Mouse (Mus musculus) bone marrow macrophage, adult 2 months (primary cell): ENCODE data around the gene Gm42715. TPM values are rescaled to one million over a fixed set of nuclear protein-coding genes. Genes with fewer than 3 reads are reported as not detected.

Experiments used
- H3K27ac ChIP-seq: 2 replicates; pipeline ENCODE4 v1.5.1; 2012; ENCODE audit warnings: low read depth, low read length; ENCODE audit not compliant: insufficient read depth
- H3K4me1 ChIP-seq: 2 replicates; pipeline ENCODE4 v1.6.1; 2012; ENCODE audit warnings: low read length; ENCODE audit not compliant: control insufficient read depth, insufficient read depth
- H3K4me3 ChIP-seq: 2 replicates; pipeline ENCODE4 v1.5.1; 2012; ENCODE audit warnings: mild to moderate bottlenecking, low read length, moderate library complexity; ENCODE audit not compliant: insufficient read depth
- CTCF ChIP-seq: IDR thresholded peaks from 2 replicates; pipeline ENCODE4 v1.5.1; 2012; ENCODE audit warnings: low read depth, mild to moderate bottlenecking, low read length, moderate library complexity
- POLR2A ChIP-seq: IDR thresholded peaks from 2 replicates; pipeline ENCODE4 v1.6.1; 2012; ENCODE audit warnings: mild to moderate bottlenecking, low read depth, low read length, borderline replicate concordance
- polyA plus RNA-seq: library from polyadenylated mRNA; stranded (reverse); fragments of >200 nt; gene quantifications from 2 replicates; pipeline ENCODE4 v1.2.4, GENCODE M21; 2012; ENCODE audit not compliant: missing spikeins, insufficient read depth, insufficient read length

Gm42715 gene
- polyA plus RNA-seq, 1 experiment, result 6.2 TPM

GRCm38 (mm10) chr7:127541671-127542070 is 22.3 kb downstream of the Gm42715 start:
- TF ChIP-seq POLR2A (no peak), CTCF (no peak)
- Histone ChIP-seq H3K4me3 (no peak overlapping the region), H3K27ac (no peak overlapping the region), H3K4me1 (no peaks in the 10 kb centered on the region)

- Histone ChIP-seq H3K4me1 (no peaks in the 10 kb centered on the region), H3K4me3 (no peak overlapping the region), H3K27ac (no peak overlapping the region)
- TF ChIP-seq POLR2A, result no peak
- no peak for TF ChIP-seq CTCF
Measured at GRCm38 (mm10) chr7:127549116-127549835, 29.9 kb downstream of the Gm42715 start.

DNA sequence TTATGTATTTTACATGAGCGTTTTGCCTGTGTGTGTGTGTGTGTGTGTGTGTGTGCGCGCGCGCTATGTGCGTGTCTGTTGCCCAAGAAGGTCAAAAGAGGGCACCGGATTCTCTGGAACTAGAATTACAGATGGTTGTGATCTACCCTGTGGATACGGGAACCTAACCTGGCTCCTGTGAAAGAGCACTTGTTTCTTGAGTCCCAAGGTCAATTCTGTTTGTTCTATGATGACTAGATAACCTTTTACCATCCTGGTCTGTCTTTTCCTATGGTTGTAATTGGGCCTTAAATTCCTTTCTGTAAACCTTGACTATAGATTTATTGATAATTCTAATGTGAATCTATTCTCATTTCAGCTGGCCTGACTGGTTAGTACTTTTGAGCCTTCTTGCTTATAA is 32.2 kb downstream of the Gm42715 start:
- TF ChIP-seq CTCF, result no peak
- no peak for TF ChIP-seq POLR2A
- no peaks in the 10 kb centered on the region for H3K4me1 ChIP-seq
- H3K27ac ChIP-seq, result no peak overlapping the region
- H3K4me3 ChIP-seq, result no peak overlapping the region

DNA sequence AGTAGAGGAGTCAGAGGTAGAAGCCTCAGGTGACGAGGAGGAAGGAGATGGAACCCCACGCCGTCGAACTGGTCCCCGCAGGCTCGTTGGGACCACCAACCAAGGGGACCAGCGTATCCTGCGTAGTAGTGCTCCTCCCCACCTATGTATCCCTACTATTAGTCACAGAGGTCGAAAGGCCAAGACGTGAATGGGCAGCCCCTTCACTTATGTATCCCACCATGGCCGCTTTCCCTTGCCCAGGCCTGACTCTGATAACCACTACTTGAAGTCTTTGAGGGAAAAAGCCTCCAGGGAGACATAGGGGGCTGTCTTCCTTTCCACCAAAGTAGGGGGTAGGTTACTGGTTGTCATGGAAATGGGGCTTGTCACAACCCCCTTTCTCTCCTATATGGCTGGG is 41.2 kb downstream of the Gm42715 start:
- Histone ChIP-seq H3K4me3 (no peak overlapping the region), H3K4me1 (peaks cover 5% of the 10 kb centered on the region; the same call in 1 of the 2 replicates), H3K27ac (no peak overlapping the region)
- TF ChIP-seq CTCF, result no peak
- TF ChIP-seq POLR2A, result no peak

GRCm38 (mm10) chr7:127561340-127561858 is 42.0 kb downstream of the Gm42715 start, which contains the start of gene Tmem265:
TSS of gene Tmem265 (plus strand) at chr7:127561390.
- H3K4me1 ChIP-seq, result peaks cover 5% of the 10 kb centered on the region; the same call in 1 of the 2 replicates
- no peak within 1 kb of the TSS for H3K27ac ChIP-seq
- no peak for TF ChIP-seq POLR2A
- no peak for TF ChIP-seq CTCF
- H3K4me3 ChIP-seq, result no peak within 1 kb of the TSS

DNA sequence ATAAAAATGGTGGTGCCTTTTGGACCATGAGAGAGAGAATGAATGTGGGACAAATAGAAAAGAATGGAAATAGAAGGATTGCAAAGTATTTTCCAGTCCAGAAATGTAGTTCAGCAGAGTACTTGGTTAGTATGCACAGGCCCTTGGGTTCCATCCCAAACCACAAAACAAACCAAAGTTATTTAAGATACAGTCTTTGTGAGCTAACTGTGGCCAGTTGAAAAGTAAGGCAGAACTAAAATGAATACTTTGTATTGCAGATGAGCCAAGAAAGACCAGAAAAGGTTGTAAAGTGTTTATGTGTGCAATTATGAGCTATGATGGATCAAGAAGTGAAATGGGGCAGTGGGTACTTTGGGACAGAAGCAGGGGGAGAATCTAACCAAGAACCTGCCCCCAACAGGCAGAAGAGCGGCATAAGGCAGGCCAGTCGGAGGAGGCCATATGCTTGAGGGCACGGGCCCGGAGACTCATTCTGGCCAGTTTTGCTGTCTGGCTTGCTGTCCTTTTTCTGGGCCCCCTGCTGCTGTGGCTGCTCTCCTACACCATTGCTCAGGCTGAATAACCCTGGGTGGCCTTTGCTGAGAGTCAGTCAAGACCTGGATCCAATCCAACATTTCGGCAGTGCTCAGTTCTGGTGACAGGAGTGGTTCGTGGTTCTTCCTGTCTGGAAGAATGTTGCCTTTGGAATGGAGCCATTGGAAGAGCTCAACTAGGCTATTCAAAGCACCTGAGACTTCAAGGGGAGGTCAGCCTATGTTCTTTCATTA is 45.2 kb downstream of the Gm42715 start:
- H3K4me1 ChIP-seq, result no peaks in the 10 kb centered on the region
- no peak overlapping the region for H3K27ac ChIP-seq
- TF ChIP-seq POLR2A (no peak), CTCF (no peak)
- H3K4me3 ChIP-seq, result no peak overlapping the region

DNA sequence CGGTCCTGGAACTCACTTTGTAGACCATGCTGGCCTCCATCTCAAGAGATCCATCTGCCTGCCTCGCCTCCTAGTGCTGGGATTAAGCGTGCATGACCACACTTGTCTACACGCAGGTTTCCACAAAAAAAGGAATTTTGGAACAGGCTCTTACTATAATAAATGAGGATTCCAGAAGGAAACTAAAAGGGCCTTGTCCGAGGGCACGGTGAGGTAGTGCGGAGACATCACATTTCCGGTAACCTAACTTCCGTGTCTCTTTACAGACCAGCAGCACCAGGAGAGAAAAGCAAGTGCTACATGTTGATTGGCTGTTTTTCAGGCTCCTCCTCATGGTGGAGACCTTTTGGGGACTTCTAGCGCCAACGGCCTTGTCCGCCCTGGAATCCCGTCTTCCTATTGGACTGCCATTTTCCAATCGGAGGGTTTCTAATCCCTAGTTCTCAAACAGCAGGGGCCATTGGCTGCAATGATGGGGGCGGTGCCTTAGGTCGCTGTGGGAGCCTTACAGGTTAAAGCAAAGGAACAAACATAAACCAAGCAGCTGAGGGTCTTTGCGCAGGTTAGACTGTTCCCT is 53.6 kb downstream of the Gm42715 start, which contains the start of gene Phkg2:
Phkg2 (plus strand) TSS at position 446 of the 577 bp plus-strand sequence.
- Histone ChIP-seq H3K4me1 (peaks cover 14% of the 10 kb centered on the region), H3K27ac (peak within 1 kb of the TSS; percentile 68), H3K4me3 (peak within 1 kb of the TSS; percentile 100)
- TF ChIP-seq POLR2A (no peak), CTCF (no peak)

- H3K4me1 ChIP-seq, result peaks cover 14% of the 10 kb centered on the region
- peak overlapping the region; percentile 28; the same call in 1 of the 2 replicates for H3K27ac ChIP-seq
- H3K4me3 ChIP-seq, result peak overlapping the region; percentile 100
- TF ChIP-seq CTCF, result no peak
- no peak for TF ChIP-seq POLR2A
Measured at GRCm38 (mm10) chr7:127573503-127574008, 54.2 kb downstream of the Gm42715 start.

DNA sequence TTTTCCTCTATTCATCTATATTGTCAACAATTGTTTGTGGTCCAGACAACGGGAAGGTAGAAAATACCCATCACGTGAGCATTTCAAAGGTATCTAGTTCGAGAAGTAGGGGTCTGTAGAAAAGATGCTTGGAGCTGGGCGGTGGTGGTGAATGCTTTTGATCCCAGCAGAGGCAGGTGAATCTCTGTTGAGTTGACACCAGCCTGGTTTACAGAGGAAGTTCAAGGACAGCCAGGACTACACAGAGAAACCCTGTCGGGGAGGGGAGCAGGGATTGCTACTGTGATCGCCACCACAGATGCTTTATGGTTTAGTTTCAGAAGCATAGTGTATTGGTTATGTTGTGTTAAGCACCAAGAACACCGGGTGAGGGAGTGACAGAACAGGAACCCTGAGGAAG is 54.7 kb downstream of the Gm42715 start:
- no peak for TF ChIP-seq POLR2A
- TF ChIP-seq CTCF, result no peak
- H3K4me3 ChIP-seq, result peak overlapping the region; percentile 100
- H3K4me1 ChIP-seq, result peaks cover 14% of the 10 kb centered on the region
- no peak overlapping the region for H3K27ac ChIP-seq

DNA sequence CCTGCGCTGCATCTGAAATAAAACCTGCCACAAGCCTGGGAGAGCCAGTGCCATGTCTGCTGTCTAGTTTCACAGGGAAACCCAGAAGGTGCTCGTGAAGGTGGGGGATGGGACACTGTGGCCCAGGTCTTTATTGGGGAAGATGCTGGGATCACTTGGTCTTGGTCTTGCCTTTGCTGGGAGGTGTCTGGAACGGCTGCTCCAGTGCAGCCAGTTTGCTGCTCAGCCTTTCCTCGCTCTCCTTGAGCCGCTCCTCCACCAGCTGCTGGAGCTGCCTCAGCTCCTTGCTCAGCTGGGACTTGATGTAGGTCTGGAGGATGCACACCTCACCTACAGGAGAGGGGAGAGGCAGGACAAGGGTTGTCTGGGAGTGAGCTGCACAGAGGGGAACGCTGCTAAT is 63.9 kb downstream of the Gm42715 start:
- H3K4me3 ChIP-seq, result no peak overlapping the region
- peaks cover 4% of the 10 kb centered on the region for H3K4me1 ChIP-seq
- H3K27ac ChIP-seq, result no peak overlapping the region
- TF ChIP-seq CTCF (no peak), POLR2A (no peak)
